12 mouse cellular contexts compared by ENCODE assay signal in the genomic region with DNA sequence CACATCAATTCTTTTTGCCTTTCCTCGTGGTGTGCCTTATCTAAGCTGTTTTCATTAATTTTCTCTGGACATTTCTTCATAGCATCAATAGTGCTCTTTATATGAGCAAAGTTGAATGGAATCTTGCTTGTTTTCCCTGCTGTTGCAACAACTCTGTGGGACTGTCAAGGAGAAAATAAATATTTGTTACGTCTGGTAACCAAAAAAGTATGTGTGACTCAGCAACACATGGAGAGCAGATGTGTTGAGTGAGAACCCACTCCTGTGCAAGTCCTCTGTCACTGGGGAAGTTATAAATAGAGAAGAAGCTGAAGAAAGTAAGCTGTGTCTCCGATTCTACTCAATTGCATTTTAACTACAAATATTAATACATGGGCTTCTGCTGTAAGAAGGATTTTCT.
DNase-seq lines count a peak whose midpoint lies in the region; ATAC-seq and TF ChIP-seq lines count a peak whose summit lies in the region.
"Had no signal": no experiment of that assay in that cellular context is flagged by ENCODE, and none has a peak within 500 bp of the region (broad histone marks: within the 10 kb centered on the region; RNA-seq: fewer than 3 reads in every experiment).

No protein-coding gene starts in this region.

- H3K4me1 ChIP-seq in limb, embryonic 14.5 days (ENCODE audit: control insufficient read depth, insufficient read depth, low read length), result no peaks in the 10 kb centered on the region
- H3K4me1 ChIP-seq in limb, embryonic 10.5 days, result no peaks in the 10 kb centered on the region; the same call in 1 of the 2 replicates
- H3K4me1 ChIP-seq in forebrain, postnatal 0 days (ENCODE audit: insufficient read depth), result no peaks in the 10 kb centered on the region
- H3K4me1 ChIP-seq: limb, embryonic 13.5 days had no signal

- in situ Hi-C loops in Patski (cut with MboI; ENCODE audit: low pct_unique_long_range_greater_than_20kb), result no loop called here

- no peak for TF ChIP-seq POLR2A in limb, embryonic 14.5 days (IDR thresholded peaks at IDR 0.05; ENCODE audit: borderline replicate concordance, extremely low read depth, insufficient read depth, insufficient read length)

- no peak overlapping the region for H3K4me2 ChIP-seq in limb, embryonic 14.5 days (replicated peaks; ENCODE audit: low read depth, low read length, severe bottlenecking)
- H3K4me2 ChIP-seq in forebrain, postnatal 0 days (ENCODE audit: low read depth), result no peak overlapping the region
- H3K4me2 ChIP-seq: limb, embryonic 13.5 days had no signal

- no peaks in the 10 kb centered on the region for H3K27me3 ChIP-seq in limb, embryonic 14.5 days (ENCODE audit: control insufficient read depth, insufficient read depth, low read length)
- no peaks in the 10 kb centered on the region for H3K27me3 ChIP-seq in limb, embryonic 10.5 days (ENCODE audit: low read depth, poor library complexity, severe bottlenecking)
- no peaks in the 10 kb centered on the region for H3K27me3 ChIP-seq in Patski
- no peaks in the 10 kb centered on the region; the same call in 1 of the 2 replicates for H3K27me3 ChIP-seq in forebrain, postnatal 0 days (ENCODE audit: insufficient read depth, low read length)
- H3K27me3 ChIP-seq: limb, embryonic 13.5 days had no signal

- H3K27ac ChIP-seq in limb, embryonic 14.5 days (replicated peaks; ENCODE audit: low read depth, low read length), result no peak overlapping the region
- no peak overlapping the region for H3K27ac ChIP-seq in limb, embryonic 10.5 days
- H3K27ac ChIP-seq in forebrain, postnatal 0 days (ENCODE audit: low read depth, low read length), result no peak overlapping the region
- H3K27ac ChIP-seq: limb, embryonic 13.5 days had no signal

- POLR2A ChIA-PET in Patski (lab: Charles Lee), result no interaction called here

- CTCF ChIA-PET in Patski (lab: Charles Lee), result no interaction called here

- WGBS in limb, embryonic 14.5 days, result 39% methylated on average over 3 of the region's 3 CpGs
- 61% methylated on average over 3 of the region's 3 CpGs for WGBS in limb, embryonic 10.5 days
- WGBS in forebrain, postnatal 0 days, result 81% methylated on average over 3 of the region's 3 CpGs

- H3K9me3 ChIP-seq in limb, embryonic 14.5 days (ENCODE audit: control insufficient read depth, low read length), result no peaks in the 10 kb centered on the region
- H3K9me3 ChIP-seq in limb, embryonic 10.5 days (replicated peaks), result no peaks in the 10 kb centered on the region
- no peaks in the 10 kb centered on the region for H3K9me3 ChIP-seq in forebrain, postnatal 0 days (ENCODE audit: low read length)
- H3K9me3 ChIP-seq: limb, embryonic 13.5 days had no signal

- no peak overlapping the region for H3K4me3 ChIP-seq in limb, embryonic 14.5 days (replicated peaks; ENCODE audit: low read length)
- H3K4me3 ChIP-seq in limb, embryonic 10.5 days, result no peak overlapping the region
- no peak overlapping the region for H3K4me3 ChIP-seq in forebrain, postnatal 0 days (ENCODE audit: low read depth, low read length)
- H3K4me3 ChIP-seq: limb, embryonic 13.5 days had no signal

- no peak overlapping the region for H3K9ac ChIP-seq in limb, embryonic 14.5 days (ENCODE audit: low read depth, low read length, severe bottlenecking)
- no peak overlapping the region for H3K9ac ChIP-seq in forebrain, postnatal 0 days
- H3K9ac ChIP-seq: limb, embryonic 13.5 days had no signal

- TF ChIP-seq CTCF in Patski (IDR thresholded peaks at IDR 0.05), result no peak
- TF ChIP-seq CTCF in forebrain, postnatal 0 days (IDR thresholded peaks at IDR 0.05; ENCODE audit: low read depth), result no peak

- DNase-seq in limb, embryonic 14.5 days (ENCODE audit: low spot score), result peak; percentile 38
- DNase-seq in limb, embryonic 10.5 days (ENCODE audit: low spot score), result no peak
- peak; percentile 3 for DNase-seq in Patski (ENCODE audit: low read depth, low spot score)
- peak; percentile 29 for DNase-seq in forelimb bud, embryonic 11.5 days (ENCODE audit: low read depth, low spot score)
- peak; percentile 41 for DNase-seq in lung, postnatal 25 days (ENCODE audit: low spot score)
- no peak for DNase-seq in T-cell, adult 2 months (ENCODE audit: low spot score)
- DNase-seq in forebrain, postnatal 0 days, result no peak
- DNase-seq: cerebellum, postnatal 14 days; kidney, adult 11 months; layer of hippocampus, adult 9-11 months had no signal

- no peaks in the 10 kb centered on the region for H3K36me3 ChIP-seq in limb, embryonic 14.5 days (ENCODE audit: control insufficient read depth, insufficient read depth, low read length)
- no peaks in the 10 kb centered on the region for H3K36me3 ChIP-seq in limb, embryonic 10.5 days
- no peaks in the 10 kb centered on the region for H3K36me3 ChIP-seq in forebrain, postnatal 0 days (ENCODE audit: insufficient read depth)
- H3K36me3 ChIP-seq: limb, embryonic 13.5 days had no signal

- ATAC-seq in limb, embryonic 14.5 days (ENCODE audit: low FRiP score, low read depth), result no peak; the same call in 1 of the 2 replicates
- ATAC-seq in Patski, result peak; percentile 44
- ATAC-seq in forebrain, postnatal 0 days, result no peak
- ATAC-seq: activated CD4-positive, CD25-positive, alpha-beta regulatory T cell, adult 4 months had no signal

Comparison
In these comparisons a context has a peak if more than half of its experiments do, and no peak if none do; other contexts are left out.
1. DNase-seq: peak in limb, embryonic 14.5 days (single experiment), Patski (single experiment), forelimb bud, embryonic 11.5 days (single experiment) and lung, postnatal 25 days (single experiment); none in limb, embryonic 10.5 days (single experiment), T-cell, adult 2 months (single experiment) and forebrain, postnatal 0 days (single experiment).